Mouse (Mus musculus): Measurements from ENCODE around the gene Blmh. TPM values are rescaled to one million over a fixed set of nuclear protein-coding genes. Genes with fewer than 3 reads are reported as not detected.
A peak's percentile ranks its signal among the peaks of the same experiment; 100 is the strongest.

Gene Blmh
- polyA plus RNA-seq, 1 experiment, result 133 TPM

GRCm38 (mm10) chr11:76998705-76999226 is 74.2 kb downstream of the Blmh start:
- TF ChIP-seq POLR2A (IDR thresholded peaks at IDR 0.05; ENCODE audit: insufficient read depth, low read length) (no peak), CTCF (IDR thresholded peaks at IDR 0.05; ENCODE audit: low read depth, low read length) (no peak), EP300 (IDR thresholded peaks at IDR 0.05; ENCODE audit: insufficient read depth, low read depth, low read length) (no peak)
- no peaks in the 10 kb centered on the region for H3K36me3 ChIP-seq (ENCODE audit: control insufficient read depth, insufficient read depth, low read length, poor library complexity, severe bottlenecking)
- peaks cover 14% of the 10 kb centered on the region for H3K27me3 ChIP-seq (ENCODE audit: control insufficient read depth, insufficient read depth, low read length, poor library complexity, severe bottlenecking)
- 0 out of 2 replicates have a peak overlapping the region, but pooled peaks have one; percentile 20 for H3K4me3 ChIP-seq (ENCODE audit: low read depth, low read length)
- no peaks in the 10 kb centered on the region for H3K4me1 ChIP-seq (ENCODE audit: control insufficient read depth, insufficient read depth, low read length)
- peak overlapping the region; percentile 21; the same call in 1 of the 2 replicates for H3K9ac ChIP-seq (ENCODE audit: low read depth, poor library complexity, severe bottlenecking)
- no peaks in the 10 kb centered on the region for H3K9me3 ChIP-seq (replicated peaks; ENCODE audit: control insufficient read depth, insufficient read depth, low read length, poor library complexity, severe bottlenecking)
- no peak overlapping the region for H3K27ac ChIP-seq (ENCODE audit: insufficient read depth, low read length)

DNA sequence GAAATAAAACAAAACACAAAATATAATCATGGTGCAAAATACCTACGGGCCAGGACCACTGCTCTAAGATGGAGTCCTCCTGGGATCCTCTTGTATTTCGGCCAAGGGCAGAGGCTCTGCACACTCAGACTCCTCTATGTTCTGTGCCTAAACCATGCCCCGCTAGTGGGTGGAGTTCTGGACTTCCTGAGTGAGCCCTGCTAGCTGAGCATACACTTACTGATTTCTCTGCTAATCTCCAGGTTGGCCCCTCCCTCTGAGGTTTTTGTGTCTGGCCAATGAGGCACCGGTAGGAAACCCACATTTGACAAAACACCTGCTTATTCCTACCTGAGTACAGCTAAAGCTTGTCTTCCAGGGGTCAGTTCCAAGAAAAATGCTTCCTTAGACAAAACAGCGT is 76.1 kb downstream of the Blmh start:
- H3K4me1 ChIP-seq (ENCODE audit: control insufficient read depth, insufficient read depth, low read length), result no peaks in the 10 kb centered on the region
- peaks cover 14% of the 10 kb centered on the region for H3K27me3 ChIP-seq (ENCODE audit: control insufficient read depth, insufficient read depth, low read length, poor library complexity, severe bottlenecking)
- no peaks in the 10 kb centered on the region for H3K36me3 ChIP-seq (ENCODE audit: control insufficient read depth, insufficient read depth, low read length, poor library complexity, severe bottlenecking)
- TF ChIP-seq CTCF (IDR thresholded peaks at IDR 0.05; ENCODE audit: low read depth, low read length) (no peak), EP300 (IDR thresholded peaks at IDR 0.05; ENCODE audit: insufficient read depth, low read depth, low read length) (no peak), POLR2A (IDR thresholded peaks at IDR 0.05; ENCODE audit: insufficient read depth, low read length) (no peak)
- no peaks in the 10 kb centered on the region for H3K9me3 ChIP-seq (replicated peaks; ENCODE audit: control insufficient read depth, insufficient read depth, low read length, poor library complexity, severe bottlenecking)
- H3K4me3 ChIP-seq (ENCODE audit: low read depth, low read length), result no peak overlapping the region
- no peak overlapping the region for H3K9ac ChIP-seq (ENCODE audit: low read depth, poor library complexity, severe bottlenecking)
- H3K27ac ChIP-seq (ENCODE audit: insufficient read depth, low read length), result no peak overlapping the region

- H3K36me3 ChIP-seq (ENCODE audit: control insufficient read depth, insufficient read depth, low read length, poor library complexity, severe bottlenecking), result no peaks in the 10 kb centered on the region
- H3K9ac ChIP-seq (ENCODE audit: low read depth, poor library complexity, severe bottlenecking), result no peak overlapping the region
- H3K27me3 ChIP-seq (ENCODE audit: control insufficient read depth, insufficient read depth, low read length, poor library complexity, severe bottlenecking), result peaks cover 14% of the 10 kb centered on the region
- no peaks in the 10 kb centered on the region for H3K4me1 ChIP-seq (ENCODE audit: control insufficient read depth, insufficient read depth, low read length)
- H3K4me3 ChIP-seq (ENCODE audit: low read depth, low read length), result no peak overlapping the region
- H3K9me3 ChIP-seq (replicated peaks; ENCODE audit: control insufficient read depth, insufficient read depth, low read length, poor library complexity, severe bottlenecking), result no peaks in the 10 kb centered on the region
- no peak overlapping the region for H3K27ac ChIP-seq (ENCODE audit: insufficient read depth, low read length)
- TF ChIP-seq CTCF (IDR thresholded peaks at IDR 0.05; ENCODE audit: low read depth, low read length) (no peak), POLR2A (IDR thresholded peaks at IDR 0.05; ENCODE audit: insufficient read depth, low read length) (no peak), EP300 (IDR thresholded peaks at IDR 0.05; ENCODE audit: insufficient read depth, low read depth, low read length) (no peak)
Observed at GRCm38 (mm10) chr11:77002361-77002760, 77.8 kb downstream of the Blmh start.

GRCm38 (mm10) chr11:77005881-77006280 is 81.3 kb downstream of the Blmh start:
- Histone ChIP-seq H3K36me3 (ENCODE audit: control insufficient read depth, insufficient read depth, low read length, poor library complexity, severe bottlenecking) (no peaks in the 10 kb centered on the region), H3K9ac (ENCODE audit: low read depth, poor library complexity, severe bottlenecking) (no peak overlapping the region), H3K4me3 (ENCODE audit: low read depth, low read length) (no peak overlapping the region), H3K9me3 (replicated peaks; ENCODE audit: control insufficient read depth, insufficient read depth, low read length, poor library complexity, severe bottlenecking) (no peaks in the 10 kb centered on the region), H3K27me3 (ENCODE audit: control insufficient read depth, insufficient read depth, low read length, poor library complexity, severe bottlenecking) (no peaks in the 10 kb centered on the region), H3K4me1 (ENCODE audit: control insufficient read depth, insufficient read depth, low read length) (no peaks in the 10 kb centered on the region), H3K27ac (ENCODE audit: insufficient read depth, low read length) (no peak overlapping the region)
- TF ChIP-seq POLR2A (IDR thresholded peaks at IDR 0.05; ENCODE audit: insufficient read depth, low read length), result no peak
- TF ChIP-seq CTCF (IDR thresholded peaks at IDR 0.05; ENCODE audit: low read depth, low read length), result no peak
- TF ChIP-seq EP300 (IDR thresholded peaks at IDR 0.05; ENCODE audit: insufficient read depth, low read depth, low read length), result no peak

DNA sequence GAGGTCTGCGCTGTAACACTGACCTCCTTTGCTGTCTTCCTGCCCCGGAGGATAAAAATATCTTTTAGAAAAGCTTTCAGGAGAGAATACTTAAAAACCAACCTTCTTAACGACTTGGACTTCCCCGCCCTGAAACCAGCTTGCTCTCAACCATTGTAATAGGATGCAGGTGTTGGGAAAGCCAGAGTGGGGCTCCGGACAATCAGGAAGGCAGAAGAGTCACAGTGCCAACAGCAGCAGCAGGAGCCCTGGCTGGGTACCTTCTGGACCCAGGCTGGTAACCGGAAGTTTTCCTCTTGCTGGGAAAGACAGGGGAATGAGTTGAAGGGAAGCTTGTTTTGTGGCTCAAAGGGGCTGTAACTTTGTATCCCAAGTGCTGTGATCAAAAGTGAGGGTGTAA is 82.0 kb downstream of the Blmh start:
- H3K9ac ChIP-seq (ENCODE audit: low read depth, poor library complexity, severe bottlenecking), result no peak overlapping the region
- no peaks in the 10 kb centered on the region for H3K4me1 ChIP-seq (ENCODE audit: control insufficient read depth, insufficient read depth, low read length)
- H3K4me3 ChIP-seq (ENCODE audit: low read depth, low read length), result no peak overlapping the region
- no peaks in the 10 kb centered on the region for H3K9me3 ChIP-seq (replicated peaks; ENCODE audit: control insufficient read depth, insufficient read depth, low read length, poor library complexity, severe bottlenecking)
- H3K27me3 ChIP-seq (ENCODE audit: control insufficient read depth, insufficient read depth, low read length, poor library complexity, severe bottlenecking), result no peaks in the 10 kb centered on the region
- TF ChIP-seq POLR2A (IDR thresholded peaks at IDR 0.05; ENCODE audit: insufficient read depth, low read length) (no peak), CTCF (IDR thresholded peaks at IDR 0.05; ENCODE audit: low read depth, low read length) (no peak), EP300 (IDR thresholded peaks at IDR 0.05; ENCODE audit: insufficient read depth, low read depth, low read length) (no peak)
- no peaks in the 10 kb centered on the region for H3K36me3 ChIP-seq (ENCODE audit: control insufficient read depth, insufficient read depth, low read length, poor library complexity, severe bottlenecking)
- no peak overlapping the region for H3K27ac ChIP-seq (ENCODE audit: insufficient read depth, low read length)

GRCm38 (mm10) chr11:77009069-77010025 is 84.7 kb downstream of the Blmh start:
- TF ChIP-seq EP300 (IDR thresholded peaks at IDR 0.05; ENCODE audit: insufficient read depth, low read depth, low read length), result no peak
- no peak for TF ChIP-seq CTCF (IDR thresholded peaks at IDR 0.05; ENCODE audit: low read depth, low read length)
- no peak for TF ChIP-seq POLR2A (IDR thresholded peaks at IDR 0.05; ENCODE audit: insufficient read depth, low read length)
- H3K4me1 ChIP-seq (ENCODE audit: control insufficient read depth, insufficient read depth, low read length), result no peaks in the 10 kb centered on the region
- H3K27me3 ChIP-seq (ENCODE audit: control insufficient read depth, insufficient read depth, low read length, poor library complexity, severe bottlenecking), result no peaks in the 10 kb centered on the region
- no peak overlapping the region for H3K27ac ChIP-seq (ENCODE audit: insufficient read depth, low read length)
- no peak overlapping the region for H3K9ac ChIP-seq (ENCODE audit: low read depth, poor library complexity, severe bottlenecking)
- H3K9me3 ChIP-seq (replicated peaks; ENCODE audit: control insufficient read depth, insufficient read depth, low read length, poor library complexity, severe bottlenecking), result no peaks in the 10 kb centered on the region
- H3K4me3 ChIP-seq (ENCODE audit: low read depth, low read length), result no peak overlapping the region
- H3K36me3 ChIP-seq (ENCODE audit: control insufficient read depth, insufficient read depth, low read length, poor library complexity, severe bottlenecking), result no peaks in the 10 kb centered on the region

Data from ES-Bruce4 (cell line).